Mouse (Mus musculus) midbrain, postnatal 0 days (tissue): ENCODE measurements at regions not wholly inside any gene's neighbourhood (a gene's known extent, or its start where the extent isn't known, plus 50 kb on each side); places are given as distances from the start of the nearest gene placed in this dataset.

Source experiments
- ATAC-seq: fragments of 200-750 bp; cut with Nextera tagmentation; 2 replicates; pipeline ENCODE4 v1.8.0; 2017; ENCODE audit warnings: moderate number of reproducible peaks, mild to moderate bottlenecking, moderate TSS enrichment, moderate library complexity; ENCODE audit not compliant: low FRiP score
- DNase-seq: peaks from one replicate; pipeline ENCODE4 v3.0.0-alpha.2; 2015; ENCODE audit warnings: low spot score
- H3K27ac ChIP-seq: fragments of 300-500 bp; sonication (generic); 2 replicates; pipeline ENCODE4 v1.5.1; 2014; ENCODE audit warnings: low read depth, mild to moderate bottlenecking, low read length, mixed read lengths
- H3K27me3 ChIP-seq: fragments of 300-500 bp; sonication (generic); 2 replicates; pipeline ENCODE4 v1.6.1; 2014; ENCODE audit warnings: low read length, control low read depth, mixed read lengths; ENCODE audit not compliant: insufficient read depth
- H3K36me3 ChIP-seq: fragments of 300-500 bp; sonication (generic); 2 replicates; pipeline ENCODE4 v1.6.1; 2014; ENCODE audit warnings: low read length, control low read depth, mixed read lengths; ENCODE audit not compliant: insufficient read depth
- H3K4me1 ChIP-seq: fragments of 300-500 bp; sonication (generic); 2 replicates; pipeline ENCODE4 v1.6.1; 2014; ENCODE audit warnings: mild to moderate bottlenecking, control low read depth, antibody characterized with exemption, low read length, mixed read lengths; ENCODE audit not compliant: insufficient read depth
- H3K4me2 ChIP-seq: fragments of 300-500 bp; sonication (generic); 2 replicates; pipeline ENCODE4 v1.6.1; 2014; ENCODE audit warnings: low read depth, mild to moderate bottlenecking, low read length, mixed read lengths; ENCODE audit not compliant: poor library complexity, severe bottlenecking
- H3K4me3 ChIP-seq: fragments of 300-500 bp; sonication (generic); 2 replicates; pipeline ENCODE4 v1.5.1; 2014; ENCODE audit warnings: low read depth, mild to moderate bottlenecking, low read length, moderate library complexity
- H3K9ac ChIP-seq: fragments of 300-500 bp; sonication (generic); replicated peaks from 2 replicates; pipeline ENCODE4 v1.6.1; 2014; ENCODE audit warnings: mild to moderate bottlenecking, low read length, moderate library complexity, mixed read lengths; ENCODE audit not compliant: poor library complexity, severe bottlenecking
- H3K9me3 ChIP-seq: fragments of 300-500 bp; sonication (generic); 2 replicates; pipeline ENCODE4 v1.6.1; 2016; ENCODE audit warnings: low read length, control low read depth
- CTCF ChIP-seq: IDR thresholded peaks from 2 replicates; pipeline ENCODE4 v1.5.1; 2016; ENCODE audit warnings: antibody characterized with exemption, mild to moderate bottlenecking
- WGBS: fragments of 180-500 bp; shearing (Covaris S2); extraction: QIAGEN DNeasy Blood & Tissue Kit; methylation state at CpG from one replicate; pipeline ENCODE4 v1.1.7; 2014; 5-methylcytosine and 5-hydroxymethylcytosine counted together

- H3K4me2 ChIP-seq, result no peak overlapping the region
- H3K4me3 ChIP-seq, result no peak overlapping the region
- 68% methylated on average over 9 of the region's 9 CpGs for WGBS
- no peaks in the 10 kb centered on the region for H3K36me3 ChIP-seq
- TF ChIP-seq CTCF, result no peak
- no peak overlapping the region for H3K9ac ChIP-seq
- peaks cover 4% of the 10 kb centered on the region; the same call in 1 of the 2 replicates for H3K27me3 ChIP-seq
- no peak for ATAC-seq
- DNase-seq, result no peak
- H3K9me3 ChIP-seq, result no peaks in the 10 kb centered on the region
- no peaks in the 10 kb centered on the region for H3K4me1 ChIP-seq
- no peak overlapping the region for H3K27ac ChIP-seq
These were observed 107.5 kb upstream of the Smim23 start for GRCm38 (mm10) chr11:32931928-32932327.

- DNase-seq, result no peak
- Histone ChIP-seq H3K9me3 (no peaks in the 10 kb centered on the region), H3K36me3 (no peaks in the 10 kb centered on the region), H3K4me2 (peak overlapping the region; percentile 24), H3K9ac (no peak overlapping the region), H3K4me3 (no peak overlapping the region), H3K27ac (no peak overlapping the region), H3K4me1 (0 out of 2 replicates have a peak, but pooled peaks cover 2% of the 10 kb centered on the region), H3K27me3 (peaks cover 6% of the 10 kb centered on the region; the same call in 1 of the 2 replicates)
- no peak for TF ChIP-seq CTCF
- WGBS, result 11% methylated on average over 11 of the region's 14 CpGs
- ATAC-seq, result no peak
These were observed 106.6 kb upstream of the Smim23 start for GRCm38 (mm10) chr11:32931018-32931417.

GRCm38 (mm10) chr11:32928837-32929236, 104.4 kb upstream of the Smim23 start:
- ATAC-seq, result no peak
- no peak for DNase-seq
- WGBS, result 83% methylated on average over 2 of the region's 2 CpGs

GRCm38 (mm10) chr11:32925421-32926271, 101.2 kb upstream of the Smim23 start:
- H3K9ac ChIP-seq, result peak overlapping the region; percentile 14; the same call in 1 of the 2 replicates
- no peak for TF ChIP-seq CTCF
- DNase-seq (no peak), ATAC-seq (peak; percentile 27; the same call in 1 of the 2 replicates)
- H3K9me3 ChIP-seq, result no peaks in the 10 kb centered on the region
- no peaks in the 10 kb centered on the region for H3K36me3 ChIP-seq
- peak overlapping the region; percentile 37 for H3K4me2 ChIP-seq
- H3K4me1 ChIP-seq, result peaks cover 9% of the 10 kb centered on the region; the same call in 1 of the 2 replicates
- H3K4me3 ChIP-seq, result peak overlapping the region; percentile 9; the same call in 1 of the 2 replicates
- WGBS, result 12% methylated on average over 33 of the region's 33 CpGs
- H3K27ac ChIP-seq, result no peak overlapping the region
- H3K27me3 ChIP-seq, result peaks cover 6% of the 10 kb centered on the region; the same call in 1 of the 2 replicates

More at GRCm38 (mm10) chr11:32928837-32929236, 104.4 kb upstream of the Smim23 start:
- Histone ChIP-seq H3K9me3 (no peaks in the 10 kb centered on the region), H3K27me3 (peaks cover 6% of the 10 kb centered on the region; the same call in 1 of the 2 replicates), H3K4me3 (no peak overlapping the region), H3K4me1 (peaks cover 9% of the 10 kb centered on the region; the same call in 1 of the 2 replicates), H3K27ac (no peak overlapping the region), H3K9ac (no peak overlapping the region), H3K4me2 (no peak overlapping the region), H3K36me3 (no peaks in the 10 kb centered on the region)
- TF ChIP-seq CTCF, result no peak

GRCm38 (mm10) chr11:32924932-32925331, 100.5 kb upstream of the Smim23 start:
- Histone ChIP-seq H3K4me3 (no peak overlapping the region), H3K27me3 (peaks cover 4% of the 10 kb centered on the region; the same call in 1 of the 2 replicates), H3K4me2 (no peak overlapping the region), H3K9ac (no peak overlapping the region), H3K9me3 (no peaks in the 10 kb centered on the region), H3K36me3 (no peaks in the 10 kb centered on the region), H3K27ac (no peak overlapping the region), H3K4me1 (peaks cover 9% of the 10 kb centered on the region; the same call in 1 of the 2 replicates)
- DNase-seq (peak; percentile 45), ATAC-seq (no peak)
- 59% methylated on average over 7 of the region's 7 CpGs for WGBS
- no peak for TF ChIP-seq CTCF

- no peak for ATAC-seq
- no peak overlapping the region for H3K27ac ChIP-seq
- 83% methylated on average over 3 of the region's 3 CpGs for WGBS
These were observed 88.7 kb upstream of the Smim23 start for GRCm38 (mm10) chr11:32913071-32913470.

More at GRCm38 (mm10) chr11:32913071-32913470, 88.7 kb upstream of the Smim23 start:
- Histone ChIP-seq H3K4me2 (no peak overlapping the region), H3K36me3 (no peaks in the 10 kb centered on the region), H3K9me3 (no peaks in the 10 kb centered on the region), H3K9ac (no peak overlapping the region), H3K4me3 (no peak overlapping the region), H3K27me3 (no peaks in the 10 kb centered on the region), H3K4me1 (no peaks in the 10 kb centered on the region)
- TF ChIP-seq CTCF, result no peak
- no peak for DNase-seq
